In genomic region chrX:169991128-169991873, GRCm38 (mm10) we compare ENCODE assay signal across 8 mouse cellular contexts. TPM values are rescaled to one million over a fixed set of nuclear protein-coding genes. Genes with fewer than 3 reads are reported as not detected.
DNase-seq lines count a peak whose midpoint lies in the region; ATAC-seq and TF ChIP-seq lines count a peak whose summit lies in the region.
"Not testable (repeated sequence)": the region's sequence is repeated elsewhere in the genome, so short reads cannot be mapped to it uniquely, and the experiment has no call there.

No protein-coding gene starts in this region.

- not testable (repeated sequence) for TF ChIP-seq POLR2A in spleen, adult 2 months (IDR thresholded peaks at IDR 0.05; ENCODE audit: low read depth, low read length)

- not testable (repeated sequence) for H3K4me1 ChIP-seq in heart, embryonic 12.5 days (replicated peaks); kidney, embryonic 16.5 days (ENCODE audit: insufficient read depth, low read length); limb, embryonic 15.5 days; midbrain, embryonic 15.5 days; spleen, adult 2 months (ENCODE audit: control insufficient read depth, insufficient read depth, insufficient read length)

- not testable (repeated sequence) for H3K9ac ChIP-seq in heart, embryonic 12.5 days; kidney, embryonic 16.5 days (replicated peaks; ENCODE audit: low read length); limb, embryonic 15.5 days; midbrain, embryonic 15.5 days

- peak; percentile 39 for ATAC-seq in erythroid progenitor cell, adult 5-6 weeks (replicated peaks; ENCODE audit: low FRiP score, poor library complexity, severe bottlenecking)
- peak; percentile 22; the same call in 1 of the 2 replicates for ATAC-seq in heart, embryonic 12.5 days (ENCODE audit: insufficient number of reproducible peaks, low FRiP score)
- peak; percentile 47 for ATAC-seq in kidney, embryonic 16.5 days (ENCODE audit: low FRiP score, low TSS enrichment)
- ATAC-seq in limb, embryonic 15.5 days (ENCODE audit: insufficient number of reproducible peaks, low FRiP score, low TSS enrichment, low read depth), result not testable (repeated sequence)
- peak; percentile 6; the same call in 1 of the 2 replicates for ATAC-seq in midbrain, embryonic 15.5 days (replicated peaks)

- peaks cover 32% of the 10 kb centered on the region for H3K36me3 ChIP-seq in heart, embryonic 12.5 days
- H3K36me3 ChIP-seq in kidney, embryonic 16.5 days (ENCODE audit: insufficient read depth, low read length), result peaks cover 32% of the 10 kb centered on the region
- peaks cover 27% of the 10 kb centered on the region for H3K36me3 ChIP-seq in limb, embryonic 15.5 days
- H3K36me3 ChIP-seq in midbrain, embryonic 15.5 days (replicated peaks), result peaks cover 21% of the 10 kb centered on the region
- not testable (repeated sequence) for H3K36me3 ChIP-seq in spleen, adult 2 months (ENCODE audit: control insufficient read depth, insufficient read depth, low read length)

- TF ChIP-seq CTCF in spleen, adult 2 months (IDR thresholded peaks at IDR 0.05; ENCODE audit: extremely low read depth, insufficient read depth, insufficient read length, insufficient replicate concordance), result not testable (repeated sequence)

- not testable (repeated sequence) for H3K27ac ChIP-seq in heart, embryonic 12.5 days (ENCODE audit: poor library complexity, severe bottlenecking); kidney, embryonic 16.5 days (ENCODE audit: low read length); limb, embryonic 15.5 days; midbrain, embryonic 15.5 days; spleen, adult 2 months (ENCODE audit: insufficient read depth, low read length)

- H3K4me3 ChIP-seq in heart, embryonic 12.5 days; kidney, embryonic 16.5 days (ENCODE audit: low read length); spleen, adult 2 months (ENCODE audit: extremely low read depth, insufficient read depth, insufficient read length): not testable (repeated sequence)
- H3K4me3 ChIP-seq in limb, embryonic 15.5 days, result 0 out of 2 replicates have a peak overlapping the region, but pooled peaks have one; percentile 19
- peak overlapping the region; percentile 25; the same call in 1 of the 2 replicates for H3K4me3 ChIP-seq in midbrain, embryonic 15.5 days

- 0 out of 2 replicates have a peak overlapping the region, but pooled peaks have one; percentile 30 for H3K4me2 ChIP-seq in heart, embryonic 12.5 days
- not testable (repeated sequence) for H3K4me2 ChIP-seq in kidney, embryonic 16.5 days (replicated peaks; ENCODE audit: low read depth, low read length); limb, embryonic 15.5 days
- peak overlapping the region; percentile 33 for H3K4me2 ChIP-seq in midbrain, embryonic 15.5 days

- WGBS in heart, embryonic 12.5 days, result 25% methylated on average over 21 of the region's 28 CpGs
- WGBS in kidney, embryonic 16.5 days, result 18% methylated on average over 15 of the region's 28 CpGs
- 19% methylated on average over 9 of the region's 28 CpGs for WGBS in limb, embryonic 15.5 days
- WGBS in midbrain, embryonic 15.5 days, result 10% methylated on average over 16 of the region's 28 CpGs
- 8% methylated on average over 19 of the region's 28 CpGs for WGBS in spleen, adult 2 months

- peak; percentile 97 for DNase-seq in A20 (ENCODE audit: low read depth, low spot score)
- DNase-seq in adrenal gland, postnatal 4 days (ENCODE audit: low spot score in 2 of 2), result peak; percentile 99 to 100
- DNase-seq in spleen, adult 2 months (ENCODE audit: low read depth in 1 of 2, low spot score in 2 of 2), result peak; percentile 99 to 100

- not testable (repeated sequence) for H3K27me3 ChIP-seq in heart, embryonic 12.5 days (replicated peaks); kidney, embryonic 16.5 days (ENCODE audit: insufficient read depth, low read length); limb, embryonic 15.5 days; midbrain, embryonic 15.5 days (replicated peaks); spleen, adult 2 months (ENCODE audit: control insufficient read depth, insufficient read depth, low read length)

- peaks cover 36% of the 10 kb centered on the region for H3K9me3 ChIP-seq in heart, embryonic 12.5 days (replicated peaks)
- peaks cover 49% of the 10 kb centered on the region for H3K9me3 ChIP-seq in kidney, embryonic 16.5 days (ENCODE audit: low read length)
- H3K9me3 ChIP-seq in limb, embryonic 15.5 days, result peaks cover 24% of the 10 kb centered on the region
- H3K9me3 ChIP-seq in midbrain, embryonic 15.5 days, result peaks cover 22% of the 10 kb centered on the region

RNA-seq across cellular contexts. Expression of gene Gm21887, which starts 18.2 kb away (rescaled TPM):
- 100 to 1,000 TPM; 355 to 363 TPM for total RNA-seq in adrenal gland, postnatal 4 days (2021)
- total RNA-seq in erythroid progenitor cell, adult 5-6 weeks (2015; ENCODE audit: low replicate concordance), result 47.4 and 53.7 TPM in 2 replicates
- 67.6 and 103 TPM in 2 replicates for total RNA-seq in erythroid progenitor cell, adult 5-6 weeks (2017; ENCODE audit: low replicate concordance)
- 121 and 171 TPM in 2 replicates for polyA plus RNA-seq in heart, embryonic 12.5 days (2016; fragmentation: Nextera tagmentation; extraction: Ambion mirVana)
- polyA plus RNA-seq in kidney, embryonic 16.5 days (2015; fragmentation: Nextera tagmentation; extraction: Ambion mirVana), result 162 and 299 TPM in 2 replicates
- 133 and 163 TPM in 2 replicates for polyA plus RNA-seq in limb, embryonic 15.5 days (2015; fragmentation: Nextera tagmentation; extraction: Ambion mirVana)
- polyA plus RNA-seq in midbrain, embryonic 15.5 days (2015; fragmentation: Nextera tagmentation; extraction: Ambion mirVana), result 187 and 227 TPM in 2 replicates
- 605 and 1,690 TPM in 2 replicates for polyA plus RNA-seq in spleen, adult 2 months (2012; rRNA removed)
